Mouse (Mus musculus) kidney, embryonic 15.5 days (tissue): ENCODE data around the gene Cep350. TPM values are rescaled to one million over a fixed set of nuclear protein-coding genes. Genes with fewer than 3 reads are reported as not detected.
A peak's percentile ranks its signal among the peaks of the same experiment; 100 is the strongest.

Source experiments
- ATAC-seq: fragments of 200-750 bp; cut with Nextera tagmentation; replicated peaks from 2 replicates; pipeline ENCODE4 v1.8.0; 2017; ENCODE audit warnings: moderate TSS enrichment; ENCODE audit not compliant: low FRiP score
- H3K27ac ChIP-seq: fragments of 300-500 bp; sonication (generic); 2 replicates; pipeline ENCODE4 v1.5.1; 2015; ENCODE audit warnings: mild to moderate bottlenecking, inconsistent platforms
- H3K27me3 ChIP-seq: fragments of 300-500 bp; sonication (generic); 2 replicates; pipeline ENCODE4 v1.6.1; 2015; ENCODE audit warnings: inconsistent platforms
- H3K36me3 ChIP-seq: fragments of 300-500 bp; sonication (generic); 2 replicates; pipeline ENCODE4 v1.6.1; 2015; ENCODE audit warnings: inconsistent platforms
- H3K4me1 ChIP-seq: fragments of 300-500 bp; sonication (generic); 2 replicates; pipeline ENCODE4 v1.6.1; 2015; ENCODE audit warnings: inconsistent platforms
- H3K4me2 ChIP-seq: fragments of 300-500 bp; sonication (generic); 2 replicates; pipeline ENCODE4 v1.6.1; 2015; ENCODE audit warnings: moderate library complexity, mild to moderate bottlenecking, inconsistent platforms
- H3K4me3 ChIP-seq: fragments of 300-500 bp; sonication (generic); replicated peaks from 2 replicates; pipeline ENCODE4 v1.5.1; 2015; ENCODE audit warnings: mild to moderate bottlenecking, inconsistent platforms
- H3K9ac ChIP-seq: fragments of 300-500 bp; sonication (generic); 2 replicates; pipeline ENCODE4 v1.6.1; 2015; ENCODE audit warnings: mild to moderate bottlenecking, inconsistent platforms
- H3K9me3 ChIP-seq: fragments of 300-500 bp; sonication (generic); replicated peaks from 2 replicates; pipeline ENCODE4 v1.6.1; 2016; ENCODE audit warnings: inconsistent platforms
- WGBS: fragments of 180-500 bp; shearing (Covaris S2); methylation state at CpG from one replicate; pipeline ENCODE4 v1.1.7; 2015; ENCODE audit warnings: mixed read lengths; 5-methylcytosine and 5-hydroxymethylcytosine counted together
- polyA plus RNA-seq: library from polyadenylated mRNA; unstranded; fragments of >200 nt; fragmentation: Nextera tagmentation; extraction: Ambion mirVana; gene quantifications from 2 replicates; pipeline ENCODE4 v1.2.1, GENCODE M21; 2015

Gene Cep350
- 10.7 and 11.0 TPM in 2 replicates for polyA plus RNA-seq

- ATAC-seq, result peak; percentile 99
- 0% methylated on average over 48 of the region's 57 CpGs for WGBS
- H3K4me1 ChIP-seq, result peaks cover 19% of the 10 kb centered on the region
Observed at GRCm38 (mm10) chr1:155973068-155973718, at the start of gene Cep350. Gene Cep350 (minus strand): TSS chr1:155973255.

GRCm38 (mm10) chr1:156020402-156020801 is 47.3 kb upstream of the Cep350 start:
- no peak for ATAC-seq
- no peaks in the 10 kb centered on the region for H3K4me1 ChIP-seq
- no peak overlapping the region for H3K9ac ChIP-seq
- H3K4me3 ChIP-seq, result no peak overlapping the region
- WGBS, result 68% methylated on average over 1 of the region's 1 CpGs
- H3K27me3 ChIP-seq, result no peaks in the 10 kb centered on the region
- no peaks in the 10 kb centered on the region for H3K9me3 ChIP-seq
- no peak overlapping the region for H3K4me2 ChIP-seq
- no peak overlapping the region for H3K27ac ChIP-seq
- H3K36me3 ChIP-seq, result peaks cover 77% of the 10 kb centered on the region

More at GRCm38 (mm10) chr1:155973068-155973718, at the start of gene Cep350:
- no peaks in the 10 kb centered on the region for H3K27me3 ChIP-seq
- no peaks in the 10 kb centered on the region for H3K36me3 ChIP-seq
- no peaks in the 10 kb centered on the region for H3K9me3 ChIP-seq
- peak within 1 kb of the TSS; percentile 94 for H3K27ac ChIP-seq
- peak within 1 kb of the TSS; percentile 100 for H3K4me3 ChIP-seq
- peak within 1 kb of the TSS; percentile 98 for H3K9ac ChIP-seq
- peak within 1 kb of the TSS; percentile 66 for H3K4me2 ChIP-seq

- Histone ChIP-seq H3K4me1 (no peaks in the 10 kb centered on the region), H3K4me3 (no peak overlapping the region)
Observed at GRCm38 (mm10) chr1:156019800-156020199, 46.7 kb upstream of the Cep350 start.

GRCm38 (mm10) chr1:156009003-156009402 is 35.9 kb upstream of the Cep350 start:
- ATAC-seq, result no peak
- no peak overlapping the region for H3K9ac ChIP-seq
- H3K4me1 ChIP-seq, result no peaks in the 10 kb centered on the region
- H3K4me3 ChIP-seq, result no peak overlapping the region
- no peak overlapping the region for H3K4me2 ChIP-seq
- WGBS, result 93% methylated on average over 1 of the region's 1 CpGs
- no peaks in the 10 kb centered on the region for H3K9me3 ChIP-seq
- H3K27me3 ChIP-seq, result no peaks in the 10 kb centered on the region
- no peak overlapping the region for H3K27ac ChIP-seq
- H3K36me3 ChIP-seq, result peaks cover 75% of the 10 kb centered on the region

More at GRCm38 (mm10) chr1:156019800-156020199, 46.7 kb upstream of the Cep350 start:
- Histone ChIP-seq H3K36me3 (peaks cover 78% of the 10 kb centered on the region), H3K27ac (no peak overlapping the region), H3K9me3 (no peaks in the 10 kb centered on the region), H3K27me3 (no peaks in the 10 kb centered on the region), H3K4me2 (no peak overlapping the region), H3K9ac (no peak overlapping the region)
- ATAC-seq, result no peak
- WGBS, result 100% methylated on average over 1 of the region's 1 CpGs

- H3K4me2 ChIP-seq, result no peak overlapping the region
- no peak for ATAC-seq
- H3K36me3 ChIP-seq, result peaks cover 61% of the 10 kb centered on the region
- no peaks in the 10 kb centered on the region for H3K4me1 ChIP-seq
- no peak overlapping the region for H3K27ac ChIP-seq
- no peaks in the 10 kb centered on the region for H3K9me3 ChIP-seq
- H3K9ac ChIP-seq, result no peak overlapping the region
- no peak overlapping the region for H3K4me3 ChIP-seq
- no peaks in the 10 kb centered on the region for H3K27me3 ChIP-seq
- 87% methylated on average over 11 of the region's 11 CpGs for WGBS
Observed at GRCm38 (mm10) chr1:156005906-156006305, 32.9 kb upstream of the Cep350 start.

- Histone ChIP-seq H3K4me2 (no peak overlapping the region), H3K27me3 (no peaks in the 10 kb centered on the region), H3K4me3 (no peak overlapping the region), H3K36me3 (peaks cover 40% of the 10 kb centered on the region), H3K27ac (no peak overlapping the region), H3K4me1 (no peaks in the 10 kb centered on the region), H3K9me3 (no peaks in the 10 kb centered on the region), H3K9ac (no peak overlapping the region)
- ATAC-seq, result 0 out of 2 replicates have a peak, but pooled peaks have one; percentile 40
- 90% methylated on average over 7 of the region's 7 CpGs for WGBS
Observed at GRCm38 (mm10) chr1:156003201-156003935, 30.3 kb upstream of the Cep350 start.

GRCm38 (mm10) chr1:156002366-156002765 is 29.3 kb upstream of the Cep350 start:
- no peaks in the 10 kb centered on the region for H3K9me3 ChIP-seq
- no peak overlapping the region for H3K27ac ChIP-seq
- no peak for ATAC-seq
- no peak overlapping the region for H3K4me3 ChIP-seq
- 90% methylated on average over 8 of the region's 8 CpGs for WGBS
- H3K4me2 ChIP-seq, result no peak overlapping the region
- H3K36me3 ChIP-seq, result peaks cover 33% of the 10 kb centered on the region
- no peaks in the 10 kb centered on the region for H3K27me3 ChIP-seq
- H3K9ac ChIP-seq, result no peak overlapping the region
- no peaks in the 10 kb centered on the region for H3K4me1 ChIP-seq

GRCm38 (mm10) chr1:155995612-155996011 is 22.6 kb upstream of the Cep350 start:
- H3K9me3 ChIP-seq, result no peaks in the 10 kb centered on the region
- H3K4me2 ChIP-seq, result no peak overlapping the region
- H3K4me3 ChIP-seq, result no peak overlapping the region
- no peaks in the 10 kb centered on the region for H3K36me3 ChIP-seq
- H3K9ac ChIP-seq, result no peak overlapping the region
- H3K27ac ChIP-seq, result no peak overlapping the region
- no peaks in the 10 kb centered on the region for H3K27me3 ChIP-seq
- peaks cover 3% of the 10 kb centered on the region; the same call in 1 of the 2 replicates for H3K4me1 ChIP-seq
- no peak for ATAC-seq
- 71% methylated on average over 2 of the region's 2 CpGs for WGBS

- Histone ChIP-seq H3K9me3 (no peaks in the 10 kb centered on the region), H3K27ac (no peak overlapping the region), H3K27me3 (no peaks in the 10 kb centered on the region), H3K4me3 (no peak overlapping the region), H3K4me2 (no peak overlapping the region), H3K36me3 (no peaks in the 10 kb centered on the region), H3K4me1 (peaks cover 7% of the 10 kb centered on the region; the same call in 1 of the 2 replicates), H3K9ac (no peak overlapping the region)
- ATAC-seq, result no peak
- WGBS, result 75% methylated on average over 2 of the region's 2 CpGs
Observed at GRCm38 (mm10) chr1:155994524-155994923, 21.5 kb upstream of the Cep350 start.

- H3K27ac ChIP-seq, result no peak overlapping the region
- 0 out of 2 replicates have a peak overlapping the region, but pooled peaks have one; percentile 7 for H3K4me2 ChIP-seq
- no peaks in the 10 kb centered on the region for H3K36me3 ChIP-seq
- H3K9ac ChIP-seq, result no peak overlapping the region
- H3K4me1 ChIP-seq, result peaks cover 7% of the 10 kb centered on the region; the same call in 1 of the 2 replicates
- no peak for ATAC-seq
- no peaks in the 10 kb centered on the region for H3K9me3 ChIP-seq
- WGBS, result 43% methylated on average over 11 of the region's 11 CpGs
- no peak overlapping the region for H3K4me3 ChIP-seq
- H3K27me3 ChIP-seq, result no peaks in the 10 kb centered on the region
Observed at GRCm38 (mm10) chr1:155990391-155990790, 17.3 kb upstream of the Cep350 start.

- Histone ChIP-seq H3K9me3 (no peaks in the 10 kb centered on the region), H3K27ac (no peak overlapping the region), H3K9ac (no peak overlapping the region), H3K4me1 (peaks cover 7% of the 10 kb centered on the region; the same call in 1 of the 2 replicates), H3K4me3 (no peak overlapping the region), H3K27me3 (no peaks in the 10 kb centered on the region), H3K36me3 (no peaks in the 10 kb centered on the region), H3K4me2 (no peak overlapping the region)
- 43% methylated on average over 2 of the region's 2 CpGs for whole genome bisulfite sequencing
- no peak for ATAC-seq
Observed at GRCm38 (mm10) chr1:155989387-155989786, 16.3 kb upstream of the Cep350 start.

- H3K4me2 ChIP-seq, result no peak overlapping the region
- H3K4me1 ChIP-seq, result peaks cover 7% of the 10 kb centered on the region; the same call in 1 of the 2 replicates
- no peak overlapping the region for H3K4me3 ChIP-seq
- no peaks in the 10 kb centered on the region for H3K9me3 ChIP-seq
- 84% methylated on average over 2 of the region's 2 CpGs for WGBS
- no peak overlapping the region for H3K9ac ChIP-seq
- no peak overlapping the region for H3K27ac ChIP-seq
- ATAC-seq, result no peak
- H3K36me3 ChIP-seq, result no peaks in the 10 kb centered on the region
- H3K27me3 ChIP-seq, result no peaks in the 10 kb centered on the region
Observed at GRCm38 (mm10) chr1:155987625-155988024, 14.6 kb upstream of the Cep350 start.
